Mouse (Mus musculus): ENCODE measurements at regions not wholly inside any gene's neighbourhood (a gene's known extent, or its start where the extent isn't known, plus 50 kb on each side); places are given as distances from the start of the nearest gene placed in this dataset.

DNA sequence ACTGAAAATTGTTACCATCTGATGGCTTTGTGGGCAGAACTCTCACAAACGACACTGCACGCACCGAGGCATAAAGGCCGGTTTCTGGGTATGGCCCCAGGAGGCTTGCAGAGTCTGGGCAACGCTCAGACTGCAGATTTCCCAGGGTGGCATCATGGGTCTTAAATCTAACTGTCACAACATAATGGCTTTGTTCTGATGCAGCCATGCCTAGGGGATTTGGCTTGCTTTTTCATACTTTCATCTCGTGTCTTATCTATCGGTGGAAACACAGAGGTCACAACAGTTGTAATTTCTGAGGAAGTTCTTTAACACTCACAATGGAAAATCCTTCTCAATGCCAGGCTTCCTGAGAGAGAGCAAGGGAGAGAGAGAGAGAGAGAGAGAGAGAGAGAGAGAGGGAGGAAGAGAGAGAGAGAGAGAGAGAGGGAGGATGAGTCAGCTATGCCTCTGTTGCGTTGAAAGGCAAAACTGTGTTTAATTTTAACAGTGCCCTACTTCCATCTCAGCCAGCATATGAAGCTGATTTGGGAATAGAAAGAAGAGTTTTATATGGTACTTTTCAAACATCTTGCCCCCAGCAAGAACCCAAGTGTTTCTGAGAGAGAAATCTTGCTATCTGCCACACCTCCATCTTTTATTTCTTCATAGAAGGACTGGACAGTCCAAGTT is 224.6 kb upstream of the Prdm1 start:
- no peaks in the 10 kb centered on the region for H3K9me3 ChIP-seq (replicated peaks; ENCODE audit: insufficient read depth, low read length)
- no peaks in the 10 kb centered on the region for H3K79me2 ChIP-seq (ENCODE audit: control insufficient read depth, insufficient read depth, low read length, poor library complexity)
- no peak for DNase-seq (ENCODE audit: low read depth, low spot score)
- no peak overlapping the region for H3K27ac ChIP-seq (ENCODE audit: control insufficient read depth, low read depth, low read length)
- TF ChIP-seq JUND (IDR thresholded peaks at IDR 0.05; ENCODE audit: low read depth, low read length) (peak; percentile 53; the same call in 1 of the 2 replicates), KAT2A (conservative IDR thresholded peaks at IDR 0.05; ENCODE audit: low read depth, low read length) (no peak), NRF1 (IDR thresholded peaks at IDR 0.05; ENCODE audit: insufficient read depth, low read depth, low read length, poor library complexity, severe bottlenecking) (no peak), POLR2AphosphoS2 (IDR thresholded peaks at IDR 0.05; ENCODE audit: low read length) (no peak), ELF1 (IDR thresholded peaks at IDR 0.05; ENCODE audit: low read depth, low read length) (no peak), CTCF (IDR thresholded peaks at IDR 0.05 in 2 of 3, conservative IDR thresholded peaks at IDR 0.05 in 1 of 3; ENCODE audit: control insufficient read depth in 1 of 3, insufficient read depth in 1 of 3, low read depth in 2 of 3, low read length in 3 of 3, poor library complexity in 1 of 3, severe bottlenecking in 1 of 3) (no peak)
- peaks cover 9 to 14% of the 10 kb centered on the region in 2 experiments for H3K4me1 ChIP-seq (ENCODE audit: control insufficient read depth in 1 of 2, insufficient read depth in 2 of 2, low read length in 2 of 2)
- no peak overlapping the region for H3K4me3 ChIP-seq (ENCODE audit: control insufficient read depth in 1 of 2, insufficient read depth in 1 of 2, low read depth in 2 of 2, low read length in 2 of 2)
- peaks cover 0 to 15% of the 10 kb centered on the region in 2 experiments; a peak in 2 of 4 replicates for H3K36me3 ChIP-seq (ENCODE audit: control insufficient read depth in 1 of 2, insufficient read depth in 2 of 2, low read length in 2 of 2)
- H3K9ac ChIP-seq (ENCODE audit: control insufficient read depth, low read depth, low read length, poor library complexity, severe bottlenecking), result no peak overlapping the region
- H3K27me3 ChIP-seq (ENCODE audit: control insufficient read depth in 1 of 2, insufficient read depth in 2 of 2, low read length in 2 of 2), result no peaks in the 10 kb centered on the region

DNA sequence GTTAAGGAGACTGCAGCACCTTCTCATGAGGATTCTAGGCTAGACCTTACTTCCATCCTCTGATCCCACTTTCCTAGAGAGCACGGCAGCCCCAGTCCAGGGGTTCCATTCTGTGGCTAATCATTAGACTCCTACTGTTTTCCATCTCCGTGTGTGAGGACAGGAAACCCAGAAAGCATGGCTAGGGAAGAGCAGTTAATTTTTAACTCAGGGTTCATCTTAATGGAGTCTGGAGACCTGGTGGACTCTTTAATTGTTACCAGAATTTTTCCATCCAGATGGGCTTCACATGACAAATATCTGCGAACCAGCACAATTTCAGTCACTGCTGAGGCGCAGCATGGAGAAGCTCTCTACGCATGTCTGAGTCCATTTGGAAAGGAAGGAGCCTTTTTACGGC is 222.8 kb upstream of the Prdm1 start:
- peaks cover 6 to 9% of the 10 kb centered on the region in 2 experiments for H3K4me1 ChIP-seq (ENCODE audit: control insufficient read depth in 1 of 2, insufficient read depth in 2 of 2, low read length in 2 of 2)
- peaks cover 0 to 12% of the 10 kb centered on the region in 2 experiments; a peak in 2 of 4 replicates for H3K36me3 ChIP-seq (ENCODE audit: control insufficient read depth in 1 of 2, insufficient read depth in 2 of 2, low read length in 2 of 2)
- DNase-seq (ENCODE audit: low read depth, low spot score), result no peak
- no peak overlapping the region for H3K27ac ChIP-seq (ENCODE audit: control insufficient read depth, low read depth, low read length)
- H3K4me3 ChIP-seq (ENCODE audit: control insufficient read depth in 1 of 2, insufficient read depth in 1 of 2, low read depth in 2 of 2, low read length in 2 of 2), result no peak overlapping the region
- no peak overlapping the region for H3K9ac ChIP-seq (ENCODE audit: control insufficient read depth, low read depth, low read length, poor library complexity, severe bottlenecking)
- H3K27me3 ChIP-seq (ENCODE audit: control insufficient read depth in 1 of 2, insufficient read depth in 2 of 2, low read length in 2 of 2), result no peaks in the 10 kb centered on the region
- TF ChIP-seq GATA1 (IDR thresholded peaks at IDR 0.05; ENCODE audit: low read depth, low read length), result no peak
- TF ChIP-seq CHD1 (IDR thresholded peaks at IDR 0.05; ENCODE audit: low read depth, low read length), result no peak
- TF ChIP-seq ELF1 (IDR thresholded peaks at IDR 0.05; ENCODE audit: low read depth, low read length), result no peak
- no peak for TF ChIP-seq POLR2AphosphoS5 (IDR thresholded peaks at IDR 0.05; ENCODE audit: borderline replicate concordance, low read depth, low read length)
- no peak for TF ChIP-seq MYC (IDR thresholded peaks at IDR 0.05; ENCODE audit: low read depth, low read length)
- TF ChIP-seq CTCF (IDR thresholded peaks at IDR 0.05 in 2 of 3, conservative IDR thresholded peaks at IDR 0.05 in 1 of 3; ENCODE audit: control insufficient read depth in 1 of 3, insufficient read depth in 1 of 3, low read depth in 2 of 3, low read length in 3 of 3, poor library complexity in 1 of 3, severe bottlenecking in 1 of 3), result no peak
- no peak for TF ChIP-seq E2F4 (IDR thresholded peaks at IDR 0.05; ENCODE audit: borderline replicate concordance, low read depth, low read length)
- TF ChIP-seq HCFC1 (IDR thresholded peaks at IDR 0.05; ENCODE audit: low read depth, low read length), result no peak
- no peaks in the 10 kb centered on the region for H3K9me3 ChIP-seq (replicated peaks; ENCODE audit: insufficient read depth, low read length)
- H3K79me2 ChIP-seq (ENCODE audit: control insufficient read depth, insufficient read depth, low read length, poor library complexity), result no peaks in the 10 kb centered on the region

DNA sequence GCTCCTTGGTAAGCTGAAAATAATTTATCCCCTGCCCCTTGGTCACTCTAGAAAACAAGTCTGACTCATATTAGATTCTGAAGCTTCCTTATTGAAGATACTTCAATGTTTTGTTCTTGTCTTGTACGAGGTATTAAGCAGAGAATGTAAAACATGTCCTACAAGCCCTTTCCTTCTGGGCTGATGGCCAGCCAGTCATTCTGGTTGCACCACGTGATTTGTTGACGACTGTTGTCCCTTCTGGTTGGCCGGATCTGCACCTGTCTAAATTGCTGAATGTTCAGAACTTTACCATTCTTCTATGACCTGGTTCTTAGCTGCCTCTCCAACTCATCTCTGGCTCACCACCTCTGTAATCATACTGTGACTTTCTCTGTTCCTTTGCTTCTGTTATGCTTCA is 220.9 kb upstream of the Prdm1 start:
- H3K27me3 ChIP-seq (ENCODE audit: control insufficient read depth in 1 of 2, insufficient read depth in 2 of 2, low read length in 2 of 2), result no peaks in the 10 kb centered on the region
- no peak overlapping the region for H3K9ac ChIP-seq (ENCODE audit: control insufficient read depth, low read depth, low read length, poor library complexity, severe bottlenecking)
- H3K9me3 ChIP-seq (replicated peaks; ENCODE audit: insufficient read depth, low read length), result no peaks in the 10 kb centered on the region
- no peak overlapping the region for H3K4me3 ChIP-seq (ENCODE audit: control insufficient read depth in 1 of 2, insufficient read depth in 1 of 2, low read depth in 2 of 2, low read length in 2 of 2)
- no peaks in the 10 kb centered on the region for H3K79me2 ChIP-seq (ENCODE audit: control insufficient read depth, insufficient read depth, low read length, poor library complexity)
- H3K36me3 ChIP-seq (ENCODE audit: control insufficient read depth in 1 of 2, insufficient read depth in 2 of 2, low read length in 2 of 2), result no peaks in the 10 kb centered on the region
- DNase-seq (ENCODE audit: low read depth, low spot score), result no peak
- TF ChIP-seq ZNF384 (IDR thresholded peaks at IDR 0.05; ENCODE audit: low read depth, low read length) (no peak), UBTF (IDR thresholded peaks at IDR 0.05; ENCODE audit: borderline replicate concordance, insufficient read depth, low read depth, low read length) (no peak), USF1 (IDR thresholded peaks at IDR 0.05; ENCODE audit: low read depth, low read length) (peak; percentile 57; the same call in 1 of the 2 replicates)
- H3K4me1 ChIP-seq (ENCODE audit: control insufficient read depth in 1 of 2, insufficient read depth in 2 of 2, low read length in 2 of 2), result no peaks in the 10 kb centered on the region
- no peak overlapping the region for H3K27ac ChIP-seq (ENCODE audit: control insufficient read depth, low read depth, low read length)

Measured in MEL (cell line).